Mouse (Mus musculus): ENCODE data around the gene Rps15.

Rps15 gene

DNA sequence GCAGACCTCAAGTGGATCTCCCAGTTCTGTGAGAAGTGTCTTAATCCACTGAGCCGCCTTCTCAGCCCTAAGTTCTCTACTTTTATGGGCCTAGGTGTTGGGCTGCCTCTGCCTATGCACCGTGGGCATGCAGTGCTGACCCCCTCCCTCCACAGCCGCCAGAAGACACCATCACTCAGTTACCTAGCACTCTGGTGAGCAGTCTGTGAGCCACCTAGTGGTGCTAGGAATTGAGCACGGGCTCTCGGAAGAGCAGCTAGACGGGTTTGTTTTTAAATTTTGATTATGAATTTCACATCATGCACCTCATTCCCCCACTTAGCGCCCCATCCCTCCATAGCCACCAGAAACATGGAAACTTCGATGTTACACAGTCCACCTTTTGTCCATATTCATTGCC lies 3.6 kb upstream of the Rps15 start:
- DNase-seq (ENCODE audit: low read depth, low spot score): peak; percentile 38

DNA sequence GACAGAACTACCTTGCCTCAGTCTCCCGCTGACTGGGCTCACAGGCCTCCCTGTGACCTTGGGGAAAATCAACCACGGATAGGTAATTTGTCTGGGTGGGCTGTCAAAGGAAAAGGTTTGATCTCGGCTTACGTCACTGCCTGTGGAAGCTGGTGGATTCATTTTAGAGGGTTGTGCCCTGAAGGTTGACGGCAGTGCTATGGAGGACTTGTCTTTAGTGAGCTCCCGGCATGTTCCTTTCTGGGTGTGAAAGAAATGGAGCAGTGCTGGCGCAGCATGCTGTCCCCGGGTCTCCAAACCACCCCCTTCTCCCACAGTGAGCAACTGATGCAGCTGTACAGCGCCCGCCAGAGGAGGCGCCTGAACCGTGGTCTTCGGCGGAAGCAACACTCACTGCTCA lies 1.1 kb downstream of the Rps15 start:
- peak; percentile 65 for DNase-seq (ENCODE audit: low read depth, low spot score)

DNA sequence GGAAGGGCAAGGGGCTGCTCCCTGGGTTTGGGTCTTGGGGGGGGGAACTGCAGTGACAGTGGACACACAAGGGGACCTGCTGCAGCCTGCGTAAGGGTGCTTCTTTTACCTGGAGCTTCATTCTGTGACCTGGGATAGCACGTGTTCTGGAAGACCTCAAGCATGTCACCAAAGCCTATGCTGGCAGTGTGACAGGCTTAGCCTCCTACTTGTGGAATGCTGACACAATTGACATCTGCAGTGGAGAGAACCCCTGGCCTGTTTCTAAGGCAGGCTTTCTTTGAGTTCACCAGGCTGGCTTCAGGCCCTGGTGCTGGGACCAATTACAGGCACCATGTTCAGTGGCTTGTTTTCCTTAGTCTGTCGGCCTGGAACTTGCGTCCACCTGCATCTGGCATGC lies 2.1 kb downstream of the Rps15 start:
- DNase-seq (ENCODE audit: low read depth, low spot score): no peak

DNA sequence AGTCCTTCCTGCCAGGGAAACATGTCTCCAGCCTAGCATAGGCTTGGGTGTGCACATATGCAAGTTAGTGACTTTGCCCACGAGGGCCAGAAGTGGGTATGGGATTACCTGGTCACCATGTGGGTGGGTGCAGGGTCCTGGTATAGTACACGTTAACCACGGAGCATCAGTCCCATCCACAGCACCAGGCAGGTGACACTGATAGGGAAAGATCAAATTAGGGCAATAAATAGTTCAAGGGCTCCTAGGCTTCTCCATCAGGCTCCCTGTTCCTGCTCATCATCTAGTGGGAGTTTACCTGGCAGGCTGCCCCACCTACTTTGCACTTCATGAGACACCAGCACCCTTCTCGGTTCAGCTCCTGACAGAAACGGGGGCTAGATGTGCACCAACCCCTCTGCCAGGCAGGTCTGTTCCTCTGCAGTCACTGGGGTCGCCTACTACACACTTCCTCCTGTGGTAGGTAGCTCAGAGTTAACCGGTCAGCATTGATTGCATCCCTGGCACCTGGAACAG lies 2.6 kb downstream of the Rps15 start:
- no peak for DNase-seq (ENCODE audit: low read depth, low spot score)

DNA sequence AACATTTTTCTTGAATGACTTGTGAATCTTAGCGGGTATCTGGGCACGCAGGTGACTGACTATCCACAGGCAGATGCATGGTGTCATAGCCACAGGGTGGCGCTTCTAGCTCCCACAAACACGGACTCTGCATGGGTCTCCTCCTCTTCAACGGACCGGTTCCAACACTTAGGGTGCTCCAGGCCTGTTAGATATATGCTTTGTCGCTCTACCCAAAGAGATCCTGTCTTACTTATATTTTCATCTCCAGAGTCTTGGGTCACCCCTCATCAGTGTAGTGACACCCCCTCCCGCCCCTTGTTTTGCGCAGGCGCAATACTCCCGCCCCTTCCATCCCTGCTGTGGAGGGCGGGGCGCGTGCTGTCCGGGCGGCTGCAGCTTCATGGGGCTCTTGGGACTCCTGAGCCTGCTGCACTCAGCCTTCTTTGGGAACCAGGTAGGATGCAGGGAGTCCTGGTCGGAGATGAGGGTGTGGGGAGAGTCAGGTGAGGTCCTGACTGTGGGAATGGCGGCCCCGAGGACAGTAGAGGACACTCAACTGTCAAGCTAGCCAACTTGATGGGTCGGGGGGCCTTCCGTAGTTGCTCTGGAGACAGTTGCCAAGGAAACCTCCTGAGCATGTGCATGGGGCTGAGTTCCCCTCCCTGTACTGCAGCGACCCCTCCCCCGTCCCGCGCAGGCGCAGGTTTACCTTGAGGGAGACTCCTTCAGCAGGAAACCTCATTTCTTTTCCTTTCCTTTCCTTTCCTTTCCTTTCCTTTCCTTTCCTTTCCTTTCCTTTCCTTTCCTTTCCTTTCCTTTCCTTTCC lies 3.6 kb downstream of the Rps15 start, which contains the start of gene Apc2:
TSS of gene Apc2 (plus strand) at position 360 of the 808 bp plus-strand sequence.
- peak; percentile 88 for DNase-seq (ENCODE audit: low read depth, low spot score)

DNA sequence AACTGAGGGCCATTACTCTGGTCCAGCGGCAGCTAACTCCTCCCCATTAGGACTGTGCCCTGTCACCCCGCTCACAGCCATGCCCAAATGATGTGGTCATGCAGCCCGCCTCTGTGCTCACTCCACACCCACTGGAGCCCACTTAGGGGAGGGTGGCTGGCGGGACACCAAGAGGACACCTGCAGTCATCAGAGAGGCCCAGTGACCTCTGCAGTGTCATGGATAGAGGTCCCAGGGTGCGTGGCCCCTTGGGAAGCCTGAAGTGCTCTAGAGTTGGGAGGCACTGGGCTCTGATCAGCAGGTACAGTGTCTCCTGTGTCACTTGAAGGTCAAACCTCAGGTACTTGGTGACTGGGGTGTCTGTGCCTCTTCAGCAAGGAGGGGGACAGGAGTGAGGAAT lies 4.6 kb downstream of the Rps15 start:
- DNase-seq (ENCODE audit: low read depth, low spot score): no peak

DNA sequence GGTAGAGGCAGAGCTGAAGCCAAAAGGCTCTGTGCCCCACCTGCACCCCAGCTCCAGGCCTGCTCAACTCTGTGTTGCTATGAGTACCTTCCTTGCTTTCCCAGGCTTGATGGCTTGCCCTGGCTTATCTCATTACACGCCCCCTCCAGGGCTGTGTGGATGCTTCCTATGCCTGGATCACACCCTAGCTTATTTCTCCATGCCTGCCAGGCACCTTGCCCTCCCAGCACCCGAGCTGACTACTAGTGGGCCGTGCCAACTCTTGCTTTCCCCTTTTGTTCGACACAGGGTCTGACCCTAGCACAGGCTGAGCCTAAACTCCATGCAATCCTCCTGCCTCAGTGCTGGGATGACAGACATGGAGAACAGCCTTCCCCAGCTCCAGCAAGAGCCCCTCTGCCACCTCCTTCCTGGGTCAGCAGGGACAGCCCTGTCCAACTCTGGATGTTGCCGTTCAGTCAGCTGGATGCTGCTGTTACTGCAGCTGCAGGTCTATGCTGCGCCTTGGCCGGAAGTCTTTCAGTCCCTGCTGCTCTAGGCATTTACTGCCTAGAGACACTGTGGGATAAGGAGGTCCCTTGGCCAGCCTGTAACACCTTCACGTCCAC lies 5.4 kb downstream of the Rps15 start:
- no peak for DNase-seq (ENCODE audit: low read depth, low spot score)

DNA sequence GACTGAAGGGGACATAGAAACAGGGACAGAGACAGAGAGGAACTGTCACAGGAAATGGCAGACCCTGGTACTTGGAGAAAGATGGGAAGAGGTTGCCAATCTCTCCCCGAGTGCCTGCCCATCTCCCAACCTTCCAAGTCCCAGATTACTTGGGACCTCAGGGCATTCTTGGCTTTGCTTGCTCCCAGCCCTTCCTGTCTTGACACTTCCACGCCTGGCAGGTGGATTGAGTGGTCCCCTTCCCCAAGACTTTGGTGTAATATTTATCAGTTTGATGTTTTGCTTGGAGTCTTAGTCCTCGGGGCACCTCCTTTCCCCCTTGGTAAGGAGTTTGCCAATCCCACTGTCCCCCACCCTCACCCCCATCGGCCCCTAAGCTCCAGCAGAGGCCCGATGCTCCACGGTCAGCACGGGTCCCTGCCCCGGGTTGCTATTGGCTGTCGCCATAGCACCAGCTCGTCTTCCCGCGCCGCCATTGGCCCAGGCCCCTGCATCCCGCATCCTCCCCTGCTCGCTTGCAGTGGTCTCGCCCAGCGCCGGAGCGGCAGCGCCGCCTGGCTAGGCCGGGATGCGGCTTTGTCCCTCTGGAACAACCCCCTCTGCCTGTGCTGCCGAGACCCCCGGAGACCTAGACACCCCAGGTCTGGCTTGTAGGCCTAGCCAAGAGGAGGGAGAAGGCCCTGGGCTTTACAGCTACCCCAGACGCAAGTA lies 6.5 kb downstream of the Rps15 start:
- DNase-seq (ENCODE audit: low read depth, low spot score): peak; percentile 65

DNA sequence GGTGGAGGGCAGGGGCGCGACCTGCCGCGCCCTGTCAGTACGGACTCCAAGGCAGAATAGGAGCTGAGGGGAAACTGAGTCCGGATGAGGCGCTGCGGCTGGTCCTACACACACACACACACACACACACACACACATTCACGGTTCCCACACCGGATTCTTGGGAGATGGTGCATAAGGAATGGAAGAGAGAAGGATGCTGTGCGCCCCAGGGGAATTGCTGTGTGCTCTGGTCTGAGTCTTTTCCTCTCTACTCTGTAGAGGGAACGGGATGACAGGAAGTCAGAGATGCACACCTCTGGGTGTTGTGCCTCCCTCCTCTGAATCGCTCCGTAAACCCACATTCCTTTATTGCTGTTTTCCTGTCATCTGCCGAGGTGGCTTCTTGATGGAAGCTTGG lies 7.0 kb downstream of the Rps15 start:
- DNase-seq (ENCODE audit: low read depth, low spot score): no peak

DNA sequence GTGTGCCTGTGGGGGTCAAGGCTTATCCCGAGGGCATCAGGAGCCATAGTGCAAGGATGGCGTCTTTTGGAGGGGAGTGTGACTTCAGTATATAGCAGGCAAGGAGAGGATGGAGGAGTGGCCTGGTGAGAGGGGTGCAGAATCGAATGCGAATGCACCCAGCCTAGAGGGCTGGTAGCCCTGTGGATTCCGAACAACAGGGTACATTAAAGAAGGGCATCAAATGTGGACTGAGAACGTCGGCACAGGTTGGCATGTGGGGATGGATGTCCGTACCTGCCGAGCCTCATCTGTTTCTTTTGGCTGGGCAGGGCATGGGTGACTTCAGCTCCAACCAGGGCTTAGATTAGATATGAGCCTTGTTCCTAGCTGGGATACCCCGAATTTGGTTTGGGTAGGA lies 7.6 kb downstream of the Rps15 start:
- no peak for DNase-seq (ENCODE audit: low read depth, low spot score)

DNA sequence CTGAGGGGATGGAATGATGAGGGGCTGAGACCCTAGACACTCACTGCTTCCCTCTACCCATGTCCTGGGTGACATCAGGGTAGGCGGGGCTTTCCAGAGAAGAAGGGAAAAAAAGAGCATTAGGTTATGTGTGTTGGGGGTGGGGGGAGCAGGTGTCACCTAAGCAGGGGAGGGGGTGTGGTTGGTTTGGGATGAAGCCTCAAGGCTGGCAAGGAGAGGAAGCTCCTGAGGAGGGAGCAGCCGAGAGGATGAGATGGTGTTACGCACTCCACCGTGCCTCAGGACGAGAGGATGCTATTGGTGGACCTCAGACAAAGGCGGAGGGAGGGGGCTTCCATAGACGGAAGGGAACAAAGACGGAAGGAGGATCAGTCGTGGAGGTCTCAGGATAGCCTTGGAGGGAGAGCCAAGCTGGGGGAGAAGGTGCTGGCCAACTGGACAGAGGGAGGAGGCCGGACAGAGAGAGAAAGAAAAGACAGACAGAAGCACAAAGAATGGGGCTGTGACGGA lies 8.5 kb downstream of the Rps15 start:
- no peak for DNase-seq (ENCODE audit: low read depth, low spot score)

DNA sequence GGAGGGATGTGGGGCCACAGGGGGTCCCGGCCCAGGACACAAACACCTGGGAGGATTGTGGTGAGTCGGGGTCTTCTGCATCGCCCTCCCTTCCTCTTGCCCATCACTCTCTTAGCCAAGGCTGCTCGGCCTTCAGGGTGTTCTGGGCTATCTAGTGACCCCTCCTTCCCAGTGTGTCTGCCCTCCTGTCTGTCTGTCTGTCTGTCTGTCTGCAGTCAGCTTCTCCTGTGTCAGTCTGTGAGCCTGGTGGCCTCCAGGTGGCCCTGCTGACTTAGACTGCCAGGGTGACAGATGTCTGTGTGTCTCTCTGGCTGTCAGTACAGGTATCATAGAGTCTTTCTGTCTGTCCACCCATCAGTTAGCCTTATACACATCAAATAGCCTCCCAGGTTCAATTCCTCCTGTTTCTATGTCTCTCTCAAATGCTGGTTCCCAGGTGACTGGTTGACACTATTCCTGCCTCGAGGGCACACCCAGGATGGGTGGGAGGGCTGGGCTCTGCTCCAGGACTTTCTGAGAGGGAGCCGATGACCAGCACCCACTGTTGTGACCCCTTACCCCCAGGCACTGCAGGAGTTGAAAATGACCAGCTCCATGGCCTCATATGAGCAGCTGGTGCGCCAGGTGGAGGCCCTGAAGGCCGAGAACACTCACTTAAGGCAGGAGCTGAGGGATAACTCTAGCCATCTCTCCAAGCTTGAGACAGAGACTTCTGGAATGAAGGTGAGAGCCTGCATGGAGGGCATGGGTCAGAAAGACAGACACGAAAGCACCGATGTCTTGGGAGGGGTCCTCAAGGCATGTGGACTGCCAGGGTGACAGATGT lies 9.2 kb downstream of the Rps15 start:
- no peak for DNase-seq (ENCODE audit: low read depth, low spot score)

DNA sequence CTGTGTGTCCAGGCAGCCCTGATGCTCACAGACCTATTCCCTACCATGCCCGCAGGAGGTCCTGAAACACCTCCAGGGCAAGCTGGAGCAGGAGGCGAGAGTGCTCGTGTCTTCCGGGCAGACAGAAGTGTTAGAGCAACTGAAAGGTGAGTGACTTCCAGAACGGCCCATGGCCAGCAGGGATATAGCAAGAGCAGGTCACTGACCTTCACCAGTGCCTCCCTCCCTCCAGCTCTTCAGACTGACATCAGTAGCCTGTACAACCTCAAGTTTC lies 9.8 kb downstream of the Rps15 start:
- no peak for DNase-seq (ENCODE audit: low read depth, low spot score)

DNA sequence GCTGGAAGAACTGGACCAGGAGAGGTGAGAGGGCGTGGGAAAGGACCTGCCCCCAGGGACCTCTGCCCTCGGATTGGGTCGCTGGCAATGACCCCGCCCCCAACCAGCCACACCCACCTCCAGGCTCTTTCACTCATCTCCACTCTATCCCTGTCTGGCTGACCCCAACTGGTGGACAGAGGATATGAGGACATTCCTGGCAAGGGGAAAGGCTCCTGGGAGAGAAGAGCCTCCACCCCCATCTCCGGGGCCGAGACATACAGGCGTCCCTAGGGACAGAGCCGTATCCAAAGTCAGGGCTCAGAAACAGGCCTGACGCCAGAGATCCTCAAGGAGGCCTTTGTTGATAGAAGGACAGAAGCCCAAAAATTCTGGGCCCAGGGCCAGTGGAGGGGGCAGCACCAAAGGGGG lies 10.2 kb downstream of the Rps15 start:
- DNase-seq (ENCODE audit: low read depth, low spot score): peak; percentile 62

DNA sequence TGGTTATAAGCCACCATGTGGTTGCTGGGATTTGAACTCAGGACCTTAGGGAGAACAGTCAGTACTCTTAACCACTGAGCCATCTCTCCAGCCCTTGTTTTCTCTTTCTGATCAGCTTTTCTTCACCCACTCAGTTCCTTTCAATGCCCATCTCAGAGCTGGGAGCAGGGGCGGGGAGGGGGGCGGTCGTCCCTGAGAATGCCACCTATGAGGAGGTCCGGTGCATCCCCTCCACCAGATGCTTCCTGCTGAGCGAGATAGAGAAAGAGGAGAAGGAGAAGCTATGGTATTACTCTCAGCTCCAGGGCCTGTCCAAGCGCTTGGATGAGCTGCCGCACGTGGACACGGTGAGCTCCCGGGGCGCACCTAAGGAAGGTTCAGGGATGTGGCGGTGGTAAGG lies 12.2 kb downstream of the Rps15 start:
- no peak for DNase-seq (ENCODE audit: low read depth, low spot score)

DNA sequence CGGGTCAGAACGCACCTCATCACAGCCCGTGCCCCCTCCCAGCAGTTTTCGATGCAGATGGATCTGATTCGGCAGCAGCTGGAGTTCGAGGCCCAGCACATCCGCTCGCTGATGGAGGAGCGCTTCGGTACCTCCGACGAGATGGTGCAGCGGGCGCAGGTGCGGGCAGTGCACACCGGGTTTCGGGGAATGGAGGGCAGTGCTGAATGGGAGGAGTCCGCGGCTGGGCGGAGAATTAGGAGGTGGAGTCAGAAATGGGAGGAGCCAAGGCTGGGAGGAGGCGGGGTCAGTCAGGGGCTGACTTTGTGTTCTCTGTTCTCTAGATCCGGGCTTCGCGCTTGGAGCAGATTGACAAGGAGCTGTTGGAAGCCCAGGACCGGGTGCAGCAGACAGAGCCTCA lies 12.6 kb downstream of the Rps15 start:
- DNase-seq (ENCODE audit: low read depth, low spot score): peak; percentile 91

DNA sequence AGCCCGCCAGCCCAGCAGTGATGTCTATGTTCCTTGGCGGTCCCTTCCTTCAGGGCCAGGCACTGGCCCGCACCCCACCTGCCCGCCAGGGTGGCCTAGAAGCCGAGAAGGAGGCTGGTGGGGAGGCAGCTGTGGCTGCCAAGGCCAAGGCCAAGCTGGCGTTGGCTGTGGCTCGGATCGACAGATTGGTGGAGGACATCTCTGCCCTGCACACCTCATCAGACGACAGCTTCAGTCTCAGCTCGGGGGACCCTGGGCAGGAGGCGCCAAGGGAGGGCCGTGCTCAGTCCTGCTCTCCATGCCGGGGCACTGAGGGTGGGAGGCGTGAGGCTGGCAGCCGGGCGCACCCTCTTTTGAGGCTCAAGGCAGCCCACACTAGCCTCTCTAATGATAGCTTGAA lies 19.3 kb downstream of the Rps15 start:
- DNase-seq (ENCODE audit: low read depth, low spot score): no peak

DNA sequence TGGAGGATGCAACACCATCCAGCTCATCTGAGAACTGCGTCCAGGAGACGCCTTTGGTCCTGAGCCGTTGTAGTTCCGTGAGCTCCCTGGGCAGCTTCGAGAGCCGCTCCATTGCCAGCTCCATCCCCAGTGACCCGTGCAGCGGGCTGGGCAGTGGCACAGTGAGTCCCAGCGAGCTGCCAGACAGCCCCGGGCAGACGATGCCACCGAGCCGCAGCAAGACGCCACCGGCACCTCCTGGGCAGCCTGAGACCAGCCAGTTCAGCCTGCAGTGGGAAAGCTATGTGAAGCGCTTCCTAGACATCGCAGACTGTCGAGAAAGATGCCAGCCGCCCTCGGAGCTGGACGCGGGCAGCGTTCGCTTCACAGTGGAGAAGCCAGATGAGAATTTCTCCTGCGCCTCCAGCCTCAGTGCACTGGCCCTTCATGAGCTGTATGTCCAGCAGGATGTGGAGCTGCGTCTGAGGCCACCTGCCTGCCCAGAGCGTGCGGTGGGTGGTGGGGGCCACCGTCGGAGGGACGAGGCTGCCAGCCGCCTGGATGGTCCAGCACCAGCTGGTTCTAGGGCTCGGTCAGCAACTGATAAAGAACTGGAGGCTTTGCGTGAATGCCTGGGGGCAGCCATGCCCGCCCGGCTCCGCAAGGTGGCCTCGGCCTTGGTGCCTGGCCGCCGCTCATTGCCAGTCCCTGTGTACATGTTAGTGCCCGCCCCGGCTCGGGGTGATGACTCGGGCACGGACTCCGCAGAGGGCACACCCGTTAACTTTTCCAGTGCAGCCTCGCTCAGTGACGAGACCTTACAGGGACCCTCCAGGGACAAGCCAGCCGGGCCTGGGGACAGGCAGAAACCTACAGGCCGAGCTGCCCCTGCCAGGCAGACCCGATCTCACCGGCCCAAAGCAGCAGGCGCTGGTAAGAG lies 20.6 kb downstream of the Rps15 start:
- no peak for DNase-seq (ENCODE audit: low read depth, low spot score)

DNA sequence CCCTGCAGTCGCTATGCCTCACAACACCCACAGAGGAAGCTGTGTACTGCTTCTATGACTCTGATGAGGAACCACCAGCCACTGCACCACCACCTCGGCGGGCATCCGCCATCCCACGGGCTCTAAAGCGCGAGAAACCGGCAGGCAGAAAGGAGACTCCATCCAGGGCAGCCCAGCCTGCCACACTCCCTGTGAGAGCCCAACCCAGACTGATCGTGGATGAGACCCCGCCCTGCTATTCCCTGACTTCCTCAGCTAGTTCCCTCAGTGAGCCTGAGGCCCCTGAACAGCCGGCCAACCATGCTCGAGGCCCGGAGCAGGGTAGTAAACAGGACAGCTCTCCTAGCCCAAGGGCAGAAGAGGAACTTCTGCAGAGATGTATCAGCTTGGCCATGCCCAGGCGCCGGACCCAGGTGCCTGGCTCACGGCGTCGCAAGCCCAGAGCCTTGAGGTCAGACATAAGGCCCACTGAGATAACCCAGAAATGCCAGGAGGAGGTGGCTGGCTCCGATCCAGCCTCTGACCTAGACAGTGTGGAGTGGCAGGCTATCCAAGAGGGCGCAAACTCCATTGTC lies 21.5 kb downstream of the Rps15 start:
- no peak for DNase-seq (ENCODE audit: low read depth, low spot score)

DNA sequence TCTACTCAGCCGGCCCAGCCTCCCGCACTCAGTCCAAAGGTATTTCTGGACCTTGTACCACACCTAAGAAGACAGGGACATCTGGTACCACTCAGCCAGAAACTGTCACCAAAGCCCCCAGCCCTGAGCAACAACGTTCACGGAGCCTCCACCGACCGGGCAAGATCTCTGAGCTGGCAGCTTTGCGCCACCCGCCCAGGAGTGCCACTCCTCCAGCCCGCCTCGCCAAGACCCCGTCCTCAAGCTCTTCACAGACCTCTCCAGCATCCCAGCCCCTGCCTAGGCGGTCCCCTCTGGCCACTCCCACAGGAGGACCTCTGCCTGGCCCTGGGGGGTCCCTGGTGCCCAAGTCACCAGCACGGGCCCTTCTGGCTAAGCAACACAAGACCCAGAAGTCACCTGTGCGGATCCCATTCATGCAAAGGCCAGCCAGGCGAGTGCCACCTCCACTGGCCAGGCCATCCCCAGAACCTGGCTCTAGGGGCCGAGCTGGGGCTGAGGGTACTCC lies 22.3 kb downstream of the Rps15 start:
- no peak for DNase-seq (ENCODE audit: low read depth, low spot score)
